Mouse (Mus musculus): ENCODE measurements at regions not wholly inside any gene's neighbourhood (a gene's known extent, or its start where the extent isn't known, plus 50 kb on each side); places are given as distances from the start of the nearest gene placed in this dataset.
A peak's percentile ranks its signal among the peaks of the same experiment; 100 is the strongest.

- no peak for ATAC-seq (ENCODE audit: low FRiP score)
- Histone ChIP-seq H3K4me1 (replicated peaks; ENCODE audit: control insufficient read depth, insufficient read depth, low read length) (no peaks in the 10 kb centered on the region), H3K4me3 (ENCODE audit: low read depth, low read length) (no peak overlapping the region), H3K9ac (ENCODE audit: low read depth, low read length) (no peak overlapping the region), H3K9me3 (ENCODE audit: control insufficient read depth, low read length) (no peaks in the 10 kb centered on the region), H3K27me3 (ENCODE audit: control insufficient read depth, insufficient read depth, low read length) (no peaks in the 10 kb centered on the region), H3K4me2 (replicated peaks; ENCODE audit: low read depth, low read length) (no peak overlapping the region), H3K36me3 (ENCODE audit: control insufficient read depth, insufficient read depth, low read length) (no peaks in the 10 kb centered on the region), H3K27ac (ENCODE audit: low read depth, low read length) (no peak overlapping the region)
- 79% methylated on average over 3 of the region's 3 CpGs for WGBS
- DNase-seq (ENCODE audit: low spot score): no peak
Measured at GRCm38 (mm10) chr17:73036845-73037244, 70.9 kb upstream of the Lclat1 start.

DNA sequence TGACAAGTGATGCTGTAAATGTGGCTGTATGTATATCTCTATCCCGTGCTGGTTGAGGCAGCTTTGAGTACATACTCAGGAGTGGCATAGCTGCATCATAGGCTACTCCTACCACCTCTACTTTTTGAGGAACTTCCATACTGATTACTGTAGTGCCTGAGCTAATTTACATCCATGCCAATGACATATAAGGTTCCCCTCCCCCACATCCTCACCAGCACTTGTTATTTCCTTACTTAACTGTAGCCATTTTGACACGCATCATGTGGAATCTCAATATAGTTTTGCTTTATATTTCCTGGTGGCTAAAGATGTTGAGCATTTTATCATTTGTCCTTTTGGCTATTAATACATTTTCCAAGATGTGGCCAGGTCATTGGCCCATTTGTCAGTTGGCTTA, 69.2 kb upstream of the Lclat1 start:
- no peak overlapping the region for H3K9ac ChIP-seq (ENCODE audit: low read depth, low read length)
- ATAC-seq (ENCODE audit: low FRiP score) (no peak), DNase-seq (ENCODE audit: low spot score) (no peak)
- H3K4me3 ChIP-seq (ENCODE audit: low read depth, low read length): no peak overlapping the region
- WGBS: 91% methylated on average over 2 of the region's 2 CpGs
- no peak overlapping the region for H3K27ac ChIP-seq (ENCODE audit: low read depth, low read length)
- no peaks in the 10 kb centered on the region for H3K4me1 ChIP-seq (replicated peaks; ENCODE audit: control insufficient read depth, insufficient read depth, low read length)
- H3K4me2 ChIP-seq (replicated peaks; ENCODE audit: low read depth, low read length): no peak overlapping the region
- no peaks in the 10 kb centered on the region for H3K36me3 ChIP-seq (ENCODE audit: control insufficient read depth, insufficient read depth, low read length)
- no peaks in the 10 kb centered on the region for H3K9me3 ChIP-seq (ENCODE audit: control insufficient read depth, low read length)
- H3K27me3 ChIP-seq (ENCODE audit: control insufficient read depth, insufficient read depth, low read length): no peaks in the 10 kb centered on the region

- H3K27me3 ChIP-seq (ENCODE audit: control insufficient read depth, insufficient read depth, low read length): no peaks in the 10 kb centered on the region
- no peaks in the 10 kb centered on the region for H3K9me3 ChIP-seq (ENCODE audit: control insufficient read depth, low read length)
- H3K27ac ChIP-seq (ENCODE audit: low read depth, low read length): no peak overlapping the region
- H3K36me3 ChIP-seq (ENCODE audit: control insufficient read depth, insufficient read depth, low read length): no peaks in the 10 kb centered on the region
- ATAC-seq (ENCODE audit: low FRiP score) (no peak), DNase-seq (ENCODE audit: low spot score) (no peak)
- H3K4me3 ChIP-seq (ENCODE audit: low read depth, low read length): no peak overlapping the region
- H3K4me1 ChIP-seq (replicated peaks; ENCODE audit: control insufficient read depth, insufficient read depth, low read length): no peaks in the 10 kb centered on the region
- no peak overlapping the region for H3K9ac ChIP-seq (ENCODE audit: low read depth, low read length)
- 81% methylated on average over 5 of the region's 5 CpGs for WGBS
- H3K4me2 ChIP-seq (replicated peaks; ENCODE audit: low read depth, low read length): no peak overlapping the region
Measured at GRCm38 (mm10) chr17:73044918-73045580, 62.7 kb upstream of the Lclat1 start.

DNA sequence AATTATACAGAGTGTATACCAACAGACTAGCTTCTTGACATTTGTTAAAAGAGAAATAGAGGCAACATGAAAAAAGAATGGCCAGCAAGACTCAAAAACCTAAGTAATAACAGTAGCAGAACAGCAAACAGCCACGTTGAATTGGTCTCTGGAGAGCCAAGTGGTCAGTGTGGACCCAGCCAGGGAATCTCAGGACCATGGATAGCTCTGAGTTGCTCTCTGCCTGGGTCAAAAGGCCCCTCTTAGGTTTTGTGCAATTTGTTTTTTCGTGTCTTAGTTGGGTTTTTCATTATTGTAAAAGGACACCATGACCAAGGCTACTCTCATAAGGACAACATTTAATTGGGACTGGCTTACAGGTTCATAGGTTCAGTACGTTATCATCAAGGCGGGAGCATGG, 60.8 kb upstream of the Lclat1 start:
- H3K36me3 ChIP-seq (ENCODE audit: control insufficient read depth, insufficient read depth, low read length): no peaks in the 10 kb centered on the region
- no peaks in the 10 kb centered on the region for H3K4me1 ChIP-seq (replicated peaks; ENCODE audit: control insufficient read depth, insufficient read depth, low read length)
- DNase-seq (ENCODE audit: low spot score) (peak; percentile 40), ATAC-seq (ENCODE audit: low FRiP score) (no peak)
- no peak overlapping the region for H3K9ac ChIP-seq (ENCODE audit: low read depth, low read length)
- H3K4me3 ChIP-seq (ENCODE audit: low read depth, low read length): no peak overlapping the region
- H3K9me3 ChIP-seq (ENCODE audit: control insufficient read depth, low read length): no peaks in the 10 kb centered on the region
- no peaks in the 10 kb centered on the region for H3K27me3 ChIP-seq (ENCODE audit: control insufficient read depth, insufficient read depth, low read length)
- H3K27ac ChIP-seq (ENCODE audit: low read depth, low read length): no peak overlapping the region
- H3K4me2 ChIP-seq (replicated peaks; ENCODE audit: low read depth, low read length): no peak overlapping the region
- WGBS: 61% methylated on average over 4 of the region's 4 CpGs

DNA sequence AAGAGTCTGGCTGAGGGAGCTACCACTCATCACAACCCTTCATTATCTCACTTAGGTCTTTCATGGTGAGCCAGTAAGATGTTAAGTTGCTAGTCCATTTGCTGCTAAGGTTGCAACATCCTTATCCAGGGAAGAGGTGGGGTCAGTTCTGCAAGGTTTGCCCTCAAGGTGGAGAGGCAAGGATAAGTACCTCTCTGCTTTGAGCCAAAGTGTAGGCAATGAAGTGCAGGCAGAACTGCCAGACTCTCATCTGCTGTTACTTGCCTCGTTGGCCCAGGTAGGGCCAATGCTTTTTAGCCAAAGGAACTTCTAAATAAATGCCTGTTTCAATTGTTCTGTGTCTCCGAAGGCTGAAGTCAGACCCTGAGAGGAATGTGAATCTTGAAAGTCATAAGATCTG, 59.6 kb upstream of the Lclat1 start:
- ATAC-seq (ENCODE audit: low FRiP score): no peak

DNA sequence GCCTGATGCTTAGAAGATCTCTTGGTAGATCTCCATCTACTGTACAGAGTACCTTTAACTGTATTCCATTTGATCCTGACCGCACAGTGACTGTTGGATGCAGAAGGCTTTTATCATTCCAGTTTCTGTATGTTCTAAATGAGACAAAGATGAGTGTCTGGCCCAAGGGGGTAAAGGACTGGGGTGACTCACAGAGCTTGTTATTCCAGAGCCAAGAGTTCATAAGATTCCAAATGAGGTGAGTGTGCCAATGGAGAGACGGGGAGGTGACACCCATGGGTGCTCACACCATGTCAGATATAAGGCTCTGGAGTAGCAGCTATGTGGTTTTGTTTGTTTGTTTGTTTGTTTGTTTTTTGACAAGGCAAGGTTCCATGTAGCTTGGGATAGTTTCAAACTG, 54.8 kb upstream of the Lclat1 start:
- WGBS: 98% methylated on average over 2 of the region's 2 CpGs
- no peak overlapping the region for H3K4me2 ChIP-seq (replicated peaks; ENCODE audit: low read depth, low read length)
- DNase-seq (ENCODE audit: low spot score) (no peak), ATAC-seq (ENCODE audit: low FRiP score) (no peak)
- no peak overlapping the region for H3K4me3 ChIP-seq (ENCODE audit: low read depth, low read length)
- no peaks in the 10 kb centered on the region for H3K4me1 ChIP-seq (replicated peaks; ENCODE audit: control insufficient read depth, insufficient read depth, low read length)
- H3K27me3 ChIP-seq (ENCODE audit: control insufficient read depth, insufficient read depth, low read length): no peaks in the 10 kb centered on the region
- H3K9ac ChIP-seq (ENCODE audit: low read depth, low read length): no peak overlapping the region
- no peaks in the 10 kb centered on the region for H3K36me3 ChIP-seq (ENCODE audit: control insufficient read depth, insufficient read depth, low read length)
- H3K9me3 ChIP-seq (ENCODE audit: control insufficient read depth, low read length): no peaks in the 10 kb centered on the region
- H3K27ac ChIP-seq (ENCODE audit: low read depth, low read length): no peak overlapping the region

More for the DNA sequence above, 59.6 kb upstream of the Lclat1 start:
- Histone ChIP-seq H3K4me2 (replicated peaks; ENCODE audit: low read depth, low read length) (no peak overlapping the region), H3K4me1 (replicated peaks; ENCODE audit: control insufficient read depth, insufficient read depth, low read length) (no peaks in the 10 kb centered on the region), H3K9me3 (ENCODE audit: control insufficient read depth, low read length) (no peaks in the 10 kb centered on the region), H3K4me3 (ENCODE audit: low read depth, low read length) (no peak overlapping the region), H3K27ac (ENCODE audit: low read depth, low read length) (no peak overlapping the region), H3K9ac (ENCODE audit: low read depth, low read length) (no peak overlapping the region), H3K27me3 (ENCODE audit: control insufficient read depth, insufficient read depth, low read length) (no peaks in the 10 kb centered on the region), H3K36me3 (ENCODE audit: control insufficient read depth, insufficient read depth, low read length) (no peaks in the 10 kb centered on the region)
- 75% methylated on average over 2 of the region's 2 CpGs for WGBS
- no peak for DNase-seq (ENCODE audit: low spot score)

GRCm38 (mm10) chr17:73053479-73054215, 54.1 kb upstream of the Lclat1 start:
- H3K27ac ChIP-seq (ENCODE audit: low read depth, low read length): no peak overlapping the region
- DNase-seq (ENCODE audit: low spot score): no peak
- H3K36me3 ChIP-seq (ENCODE audit: control insufficient read depth, insufficient read depth, low read length): no peaks in the 10 kb centered on the region

GRCm38 (mm10) chr17:73054226-73054625, 53.6 kb upstream of the Lclat1 start:
- Histone ChIP-seq H3K36me3 (ENCODE audit: control insufficient read depth, insufficient read depth, low read length) (no peaks in the 10 kb centered on the region), H3K9me3 (ENCODE audit: control insufficient read depth, low read length) (no peaks in the 10 kb centered on the region), H3K27ac (ENCODE audit: low read depth, low read length) (no peak overlapping the region), H3K4me2 (replicated peaks; ENCODE audit: low read depth, low read length) (no peak overlapping the region), H3K27me3 (ENCODE audit: control insufficient read depth, insufficient read depth, low read length) (no peaks in the 10 kb centered on the region), H3K4me3 (ENCODE audit: low read depth, low read length) (no peak overlapping the region), H3K4me1 (replicated peaks; ENCODE audit: control insufficient read depth, insufficient read depth, low read length) (no peaks in the 10 kb centered on the region), H3K9ac (ENCODE audit: low read depth, low read length) (no peak overlapping the region)
- ATAC-seq (ENCODE audit: low FRiP score) (no peak), DNase-seq (ENCODE audit: low spot score) (no peak)

More at GRCm38 (mm10) chr17:73053479-73054215, 54.1 kb upstream of the Lclat1 start:
- ATAC-seq (ENCODE audit: low FRiP score): no peak
- 37% methylated on average over 3 of the region's 3 CpGs for WGBS
- Histone ChIP-seq H3K4me3 (ENCODE audit: low read depth, low read length) (no peak overlapping the region), H3K9ac (ENCODE audit: low read depth, low read length) (no peak overlapping the region), H3K4me2 (replicated peaks; ENCODE audit: low read depth, low read length) (no peak overlapping the region), H3K9me3 (ENCODE audit: control insufficient read depth, low read length) (no peaks in the 10 kb centered on the region), H3K27me3 (ENCODE audit: control insufficient read depth, insufficient read depth, low read length) (no peaks in the 10 kb centered on the region), H3K4me1 (replicated peaks; ENCODE audit: control insufficient read depth, insufficient read depth, low read length) (no peaks in the 10 kb centered on the region)

- Histone ChIP-seq H3K4me2 (replicated peaks; ENCODE audit: low read depth, low read length) (no peak overlapping the region), H3K9me3 (ENCODE audit: control insufficient read depth, low read length) (no peaks in the 10 kb centered on the region), H3K4me3 (ENCODE audit: low read depth, low read length) (no peak overlapping the region), H3K36me3 (ENCODE audit: control insufficient read depth, insufficient read depth, low read length) (no peaks in the 10 kb centered on the region), H3K27ac (ENCODE audit: low read depth, low read length) (no peak overlapping the region), H3K9ac (ENCODE audit: low read depth, low read length) (no peak overlapping the region), H3K27me3 (ENCODE audit: control insufficient read depth, insufficient read depth, low read length) (no peaks in the 10 kb centered on the region), H3K4me1 (replicated peaks; ENCODE audit: control insufficient read depth, insufficient read depth, low read length) (no peaks in the 10 kb centered on the region)
- DNase-seq (ENCODE audit: low spot score): no peak
- ATAC-seq (ENCODE audit: low FRiP score): no peak
- 61% methylated on average over 3 of the region's 3 CpGs for WGBS
Measured at GRCm38 (mm10) chr17:73055197-73055596, 52.6 kb upstream of the Lclat1 start.
